Mouse (Mus musculus) kidney, embryonic 15.5 days (tissue): ENCODE data around the gene Lta. TPM values are rescaled to one million over a fixed set of nuclear protein-coding genes. Genes with fewer than 3 reads are reported as not detected.
A peak's percentile ranks its signal among the peaks of the same experiment; 100 is the strongest.
"Not testable (repeated sequence)": the region's sequence is repeated elsewhere in the genome, so short reads cannot be mapped to it uniquely, and the experiment has no call there.

Experiments used
- ATAC-seq: fragments of 200-750 bp; cut with Nextera tagmentation; replicated peaks from 2 replicates; pipeline ENCODE4 v1.8.0; 2017; ENCODE audit warnings: moderate TSS enrichment; ENCODE audit not compliant: low FRiP score
- H3K27ac ChIP-seq: fragments of 300-500 bp; sonication (generic); 2 replicates; pipeline ENCODE4 v1.5.1; 2015; ENCODE audit warnings: mild to moderate bottlenecking, inconsistent platforms
- H3K27me3 ChIP-seq: fragments of 300-500 bp; sonication (generic); 2 replicates; pipeline ENCODE4 v1.6.1; 2015; ENCODE audit warnings: inconsistent platforms
- H3K36me3 ChIP-seq: fragments of 300-500 bp; sonication (generic); 2 replicates; pipeline ENCODE4 v1.6.1; 2015; ENCODE audit warnings: inconsistent platforms
- H3K4me1 ChIP-seq: fragments of 300-500 bp; sonication (generic); 2 replicates; pipeline ENCODE4 v1.6.1; 2015; ENCODE audit warnings: inconsistent platforms
- H3K4me2 ChIP-seq: fragments of 300-500 bp; sonication (generic); 2 replicates; pipeline ENCODE4 v1.6.1; 2015; ENCODE audit warnings: moderate library complexity, mild to moderate bottlenecking, inconsistent platforms
- H3K4me3 ChIP-seq: fragments of 300-500 bp; sonication (generic); replicated peaks from 2 replicates; pipeline ENCODE4 v1.5.1; 2015; ENCODE audit warnings: mild to moderate bottlenecking, inconsistent platforms
- H3K9ac ChIP-seq: fragments of 300-500 bp; sonication (generic); 2 replicates; pipeline ENCODE4 v1.6.1; 2015; ENCODE audit warnings: mild to moderate bottlenecking, inconsistent platforms
- H3K9me3 ChIP-seq: fragments of 300-500 bp; sonication (generic); replicated peaks from 2 replicates; pipeline ENCODE4 v1.6.1; 2016; ENCODE audit warnings: inconsistent platforms
- WGBS: fragments of 180-500 bp; shearing (Covaris S2); methylation state at CpG from one replicate; pipeline ENCODE4 v1.1.7; 2015; ENCODE audit warnings: mixed read lengths; 5-methylcytosine and 5-hydroxymethylcytosine counted together
- polyA plus RNA-seq: library from polyadenylated mRNA; unstranded; fragments of >200 nt; fragmentation: Nextera tagmentation; extraction: Ambion mirVana; gene quantifications from 2 replicates; pipeline ENCODE4 v1.2.1, GENCODE M21; 2015

The Lta gene
- polyA plus RNA-seq, 1 experiment from 2014 or later, result 0.10 TPM

GRCm38 (mm10) chr17:35235614-35236389 is 30.7 kb upstream of the Lta start, which contains the start of gene Nfkbil1:
Gene Nfkbil1, minus strand, starts transcription at chr17:35235792.
- ATAC-seq, result peak; percentile 80
- Histone ChIP-seq H3K9ac (peak within 1 kb of the TSS; percentile 89), H3K4me2 (peak within 1 kb of the TSS; percentile 70), H3K4me3 (peak within 1 kb of the TSS; percentile 67), H3K27me3 (no peaks in the 10 kb centered on the region), H3K27ac (peak within 1 kb of the TSS; percentile 98), H3K36me3 (peaks cover 19% of the 10 kb centered on the region), H3K4me1 (peaks cover 54% of the 10 kb centered on the region), H3K9me3 (no peaks in the 10 kb centered on the region)
- under 1% methylated on average over 35 of the region's 35 CpGs for WGBS

DNA sequence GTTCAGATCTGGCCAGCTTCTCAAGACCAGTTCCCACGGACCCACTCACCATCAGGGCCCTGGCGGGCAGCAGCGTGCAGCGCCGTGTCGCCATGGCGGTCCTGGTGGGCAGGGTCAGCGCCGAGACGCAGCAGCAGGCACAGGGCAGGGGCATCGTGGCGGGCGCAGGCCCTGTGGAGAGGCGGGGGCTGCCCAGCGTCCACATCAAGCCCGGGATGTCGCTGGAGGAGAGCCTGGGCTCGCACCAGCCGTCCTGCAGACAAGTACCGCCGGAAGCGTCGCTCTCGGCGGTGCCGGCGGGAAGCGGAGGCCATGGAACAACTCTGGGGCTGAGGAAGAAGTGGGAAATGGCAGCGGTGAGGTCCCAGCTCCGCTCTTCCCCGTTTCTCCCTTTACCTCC is 29.8 kb upstream of the Lta start:
- peak overlapping the region; percentile 70 for H3K4me2 ChIP-seq
- peak overlapping the region; percentile 67 for H3K4me3 ChIP-seq
- peak; percentile 7; the same call in 1 of the 2 replicates for ATAC-seq
- WGBS, result 2% methylated on average over 31 of the region's 31 CpGs
- H3K27ac ChIP-seq, result peak overlapping the region; percentile 98
- H3K9me3 ChIP-seq, result no peaks in the 10 kb centered on the region
- no peaks in the 10 kb centered on the region for H3K27me3 ChIP-seq
- peaks cover 48% of the 10 kb centered on the region for H3K4me1 ChIP-seq
- H3K36me3 ChIP-seq, result peaks cover 26% of the 10 kb centered on the region
- peak overlapping the region; percentile 89 for H3K9ac ChIP-seq

GRCm38 (mm10) chr17:35234090-35234489 is 28.9 kb upstream of the Lta start:
- peak overlapping the region; percentile 67 for H3K4me3 ChIP-seq
- not testable (repeated sequence) for ATAC-seq, H3K27me3 ChIP-seq, H3K9me3 ChIP-seq
- peaks cover 34% of the 10 kb centered on the region for H3K36me3 ChIP-seq
- WGBS, result 82% methylated on average over 7 of the region's 7 CpGs
- H3K27ac ChIP-seq, result peak overlapping the region; percentile 98
- H3K9ac ChIP-seq, result peak overlapping the region; percentile 89; the same call in 1 of the 2 replicates
- peak overlapping the region; percentile 70 for H3K4me2 ChIP-seq
- H3K4me1 ChIP-seq, result peaks cover 50% of the 10 kb centered on the region

DNA sequence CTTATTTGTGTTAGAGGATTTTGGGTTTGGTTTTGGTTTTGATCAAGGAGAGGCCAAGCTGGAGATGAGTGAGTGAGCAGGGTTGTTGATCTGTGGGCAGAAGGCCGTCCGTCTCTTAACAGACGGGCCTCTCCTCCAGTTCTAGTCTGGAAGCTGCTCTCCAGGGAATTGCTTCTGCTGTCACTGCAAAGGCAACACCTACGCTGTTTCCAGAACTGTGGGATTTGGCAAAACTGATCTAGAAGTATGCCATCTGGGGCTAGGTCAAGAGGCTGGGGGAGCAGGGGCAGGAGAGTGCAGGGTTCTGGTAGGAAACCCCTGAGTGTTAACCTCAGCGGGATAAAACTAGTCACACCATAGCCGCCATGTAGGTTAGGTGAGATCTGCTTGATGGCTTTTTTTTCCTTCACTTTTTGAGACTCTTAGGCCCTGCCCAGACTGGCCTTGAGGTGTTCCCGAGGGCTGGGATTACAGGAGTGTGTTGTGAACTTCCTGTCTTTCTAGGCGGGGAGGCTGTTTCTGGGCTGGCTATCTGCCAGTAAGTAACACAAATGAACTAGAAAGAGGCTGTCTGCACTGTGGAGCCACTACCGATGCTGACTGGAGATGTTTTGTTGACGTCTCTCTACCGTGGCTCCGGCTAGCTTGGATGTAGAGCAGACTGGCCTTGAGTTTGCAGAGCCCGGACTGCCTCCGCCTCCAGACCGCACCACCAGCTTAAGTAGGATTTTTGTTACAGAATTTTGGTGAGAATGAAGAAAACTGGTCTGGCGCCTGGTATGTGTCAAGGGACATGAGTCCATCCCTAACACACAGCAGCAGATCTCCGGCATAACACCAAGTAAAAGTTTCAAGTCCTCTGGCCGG is 28.2 kb upstream of the Lta start, which contains the start of gene Atp6v1g2:
Gene Atp6v1g2, plus strand, starts transcription at position 547 of the 867 bp plus-strand sequence.
- Histone ChIP-seq H3K27me3 (no peaks in the 10 kb centered on the region), H3K4me2 (peak within 1 kb of the TSS; percentile 70), H3K36me3 (peaks cover 42% of the 10 kb centered on the region), H3K27ac (peak within 1 kb of the TSS; percentile 98), H3K4me1 (peaks cover 50% of the 10 kb centered on the region), H3K9ac (peak within 1 kb of the TSS; percentile 89), H3K4me3 (peak within 1 kb of the TSS; percentile 67), H3K9me3 (no peaks in the 10 kb centered on the region)
- 52% methylated on average over 18 of the region's 18 CpGs for WGBS
- no peak for ATAC-seq

- Histone ChIP-seq H3K27ac (peak overlapping the region; percentile 98), H3K36me3 (peaks cover 45% of the 10 kb centered on the region), H3K4me2 (peak overlapping the region; percentile 70), H3K4me3 (no peak overlapping the region), H3K27me3 (no peaks in the 10 kb centered on the region), H3K9me3 (no peaks in the 10 kb centered on the region), H3K4me1 (peaks cover 50% of the 10 kb centered on the region), H3K9ac (0 out of 2 replicates have a peak overlapping the region, but pooled peaks have one; percentile 29)
- ATAC-seq, result no peak
- WGBS, result 56% methylated on average over 5 of the region's 5 CpGs
Observed at GRCm38 (mm10) chr17:35232659-35233058, 27.5 kb upstream of the Lta start.

DNA sequence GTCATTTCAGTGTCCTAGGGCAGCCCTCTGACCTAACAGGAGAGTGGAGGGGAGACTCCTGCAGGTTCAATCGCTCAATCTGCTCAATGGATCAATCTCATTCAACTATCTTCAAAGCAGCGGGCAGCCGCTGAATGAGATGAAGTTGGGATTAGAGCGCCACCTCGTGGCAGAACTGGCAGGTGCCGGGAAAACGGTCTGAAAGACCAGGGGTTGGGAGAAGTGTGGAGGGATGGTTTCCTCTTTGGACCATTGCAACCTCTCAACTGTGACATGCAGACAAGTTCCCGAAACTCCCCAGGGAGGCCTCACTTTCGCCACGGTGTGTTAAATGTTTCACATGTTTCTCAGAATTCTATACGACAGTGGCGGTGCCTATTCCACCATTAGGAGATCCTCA is 26.9 kb upstream of the Lta start:
- WGBS, result 8% methylated on average over 12 of the region's 12 CpGs
- Histone ChIP-seq H3K36me3 (peaks cover 52% of the 10 kb centered on the region), H3K27ac (peak overlapping the region; percentile 98), H3K27me3 (no peaks in the 10 kb centered on the region), H3K4me2 (peak overlapping the region; percentile 38), H3K4me3 (no peak overlapping the region), H3K9ac (no peak overlapping the region), H3K4me1 (peaks cover 50% of the 10 kb centered on the region), H3K9me3 (no peaks in the 10 kb centered on the region)
- ATAC-seq, result no peak

DNA sequence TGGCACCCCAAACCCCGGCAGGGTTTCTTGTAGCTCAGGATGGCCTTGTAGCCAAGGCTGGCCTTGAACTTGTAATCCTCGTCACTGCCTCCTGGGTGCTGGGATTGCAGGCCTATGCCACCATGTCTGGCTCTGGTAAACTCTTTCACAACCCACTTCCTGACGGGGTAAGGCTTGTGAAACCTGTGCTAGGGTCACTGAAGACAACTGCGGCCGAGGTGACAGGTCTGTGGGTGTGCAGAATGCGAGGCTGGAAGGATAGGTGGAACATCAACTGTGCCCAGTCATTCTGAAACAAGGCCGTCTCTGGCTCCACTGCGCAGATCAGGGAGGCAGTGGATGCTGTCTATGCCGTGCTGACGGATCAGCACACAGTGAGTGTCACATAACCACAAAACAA is 25.9 kb upstream of the Lta start:
- Histone ChIP-seq H3K9ac (no peak overlapping the region), H3K4me3 (no peak overlapping the region), H3K27ac (no peak overlapping the region), H3K4me1 (peaks cover 45% of the 10 kb centered on the region), H3K36me3 (peaks cover 56% of the 10 kb centered on the region), H3K4me2 (no peak overlapping the region), H3K9me3 (no peaks in the 10 kb centered on the region), H3K27me3 (no peaks in the 10 kb centered on the region)
- ATAC-seq, result no peak
- 94% methylated on average over 10 of the region's 10 CpGs for WGBS

GRCm38 (mm10) chr17:35226561-35227046 is 21.5 kb upstream of the Lta start:
- WGBS, result 82% methylated on average over 14 of the region's 14 CpGs
- no peaks in the 10 kb centered on the region for H3K9me3 ChIP-seq
- peaks cover 17% of the 10 kb centered on the region for H3K4me1 ChIP-seq
- H3K27ac ChIP-seq, result peak overlapping the region; percentile 75
- H3K36me3 ChIP-seq, result peaks cover 73% of the 10 kb centered on the region
- no peak overlapping the region for H3K4me3 ChIP-seq
- ATAC-seq, result no peak
- no peaks in the 10 kb centered on the region for H3K27me3 ChIP-seq
- no peak overlapping the region for H3K9ac ChIP-seq
- no peak overlapping the region for H3K4me2 ChIP-seq

DNA sequence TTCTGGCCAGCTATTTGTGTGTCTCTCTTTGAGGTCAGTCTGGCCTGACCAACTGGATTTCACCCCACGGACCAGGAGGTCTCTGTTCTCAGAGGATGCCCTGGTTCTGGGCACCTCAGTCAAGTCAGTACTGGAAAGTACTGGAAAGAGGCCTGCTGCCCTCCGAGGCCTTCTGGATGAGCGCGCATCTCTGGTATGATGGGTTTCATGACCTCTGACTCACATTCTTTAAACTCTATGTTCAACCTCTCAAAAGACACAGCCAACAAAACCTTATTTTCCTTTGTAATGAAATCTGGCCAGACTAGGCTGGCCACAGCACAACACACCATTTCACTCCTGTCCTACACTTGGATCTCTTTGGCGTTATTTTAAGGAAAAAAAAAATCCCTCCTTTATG is 20.3 kb upstream of the Lta start:
- H3K9ac ChIP-seq, result no peak overlapping the region
- no peak for ATAC-seq
- WGBS, result 85% methylated on average over 5 of the region's 5 CpGs
- H3K9me3 ChIP-seq, result no peaks in the 10 kb centered on the region
- no peak overlapping the region for H3K4me2 ChIP-seq
- H3K27ac ChIP-seq, result no peak overlapping the region
- peaks cover 73% of the 10 kb centered on the region for H3K36me3 ChIP-seq
- peaks cover 19% of the 10 kb centered on the region; the same call in 1 of the 2 replicates for H3K4me1 ChIP-seq
- H3K4me3 ChIP-seq, result no peak overlapping the region
- H3K27me3 ChIP-seq, result no peaks in the 10 kb centered on the region

DNA sequence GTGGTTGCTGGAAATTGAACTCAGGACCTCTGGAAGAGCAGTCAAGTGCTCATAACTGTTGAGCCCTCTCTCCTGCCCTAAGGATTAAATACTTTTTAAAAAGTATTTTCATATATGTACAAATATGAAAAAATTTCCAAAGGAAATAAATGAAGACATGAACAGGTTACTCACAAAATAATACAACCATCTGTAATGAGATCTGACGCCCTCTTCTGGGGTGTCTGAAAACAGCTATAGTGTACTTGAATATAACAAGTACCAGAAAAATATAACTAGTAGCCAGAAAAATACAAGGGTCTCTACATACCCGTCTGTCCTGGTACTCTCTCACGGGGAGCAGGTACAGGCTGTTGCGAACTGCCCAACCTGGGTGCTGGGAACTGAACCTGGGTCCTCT is 19.5 kb upstream of the Lta start:
- Histone ChIP-seq H3K27ac (no peak overlapping the region), H3K27me3 (no peaks in the 10 kb centered on the region), H3K4me3 (no peak overlapping the region), H3K36me3 (peaks cover 74% of the 10 kb centered on the region), H3K4me2 (no peak overlapping the region), H3K4me1 (peaks cover 21% of the 10 kb centered on the region; the same call in 1 of the 2 replicates), H3K9ac (no peak overlapping the region), H3K9me3 (no peaks in the 10 kb centered on the region)
- 92% methylated on average over 4 of the region's 4 CpGs for whole genome bisulfite sequencing
- ATAC-seq, result no peak

DNA sequence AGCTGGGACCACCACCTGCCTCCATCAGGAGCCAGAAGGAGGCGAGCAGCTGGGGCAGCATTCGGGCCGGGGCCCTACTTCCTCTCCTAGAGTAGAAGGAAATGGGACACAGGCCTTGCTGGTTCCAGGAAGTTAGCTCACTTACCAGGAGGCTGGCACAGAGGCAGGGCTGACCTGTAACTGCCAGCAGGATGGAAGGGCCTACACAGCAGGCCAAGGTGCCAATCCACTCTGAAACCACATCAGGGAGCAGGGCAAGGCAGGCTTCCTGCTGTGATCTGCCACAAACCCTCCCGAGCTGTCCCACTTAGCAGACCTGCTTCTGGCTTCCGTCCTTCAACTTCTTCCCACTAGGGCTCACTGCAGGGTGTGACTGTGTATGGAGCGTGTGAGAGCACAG is 17.1 kb upstream of the Lta start:
- Histone ChIP-seq H3K4me2 (no peak overlapping the region), H3K9ac (no peak overlapping the region), H3K4me1 (peaks cover 23% of the 10 kb centered on the region; the same call in 1 of the 2 replicates), H3K27ac (peak overlapping the region; percentile 61), H3K9me3 (no peaks in the 10 kb centered on the region), H3K27me3 (no peaks in the 10 kb centered on the region), H3K4me3 (no peak overlapping the region), H3K36me3 (peaks cover 59% of the 10 kb centered on the region)
- ATAC-seq, result no peak; the same call in 1 of the 2 replicates
- WGBS, result 75% methylated on average over 6 of the region's 6 CpGs
